ENCODE assay signal across 17 mouse cellular contexts in genomic region chr3:116985042-116985455, GRCm38 (mm10). TPM values are rescaled to one million over a fixed set of nuclear protein-coding genes. Genes with fewer than 3 reads are reported as not detected.
A peak's percentile ranks its signal among the peaks of the same experiment; 100 is the strongest.
DNase-seq lines count a peak whose midpoint lies in the region; ATAC-seq and TF ChIP-seq lines count a peak whose summit lies in the region.
"Had no signal": no experiment of that assay in that cellular context is flagged by ENCODE, and none has a peak within 500 bp of the region (broad histone marks: within the 10 kb centered on the region; RNA-seq: fewer than 3 reads in every experiment).

No protein-coding gene starts in this region.

- no peak overlapping the region for H3K9ac ChIP-seq in midbrain, embryonic 11.5 days (ENCODE audit: low read length)
- H3K9ac ChIP-seq in hindbrain, postnatal 0 days (replicated peaks; ENCODE audit: low read length): no peak overlapping the region

- WGBS in midbrain, embryonic 11.5 days: 22% methylated on average over 1 of the region's 1 CpGs
- 79% methylated on average over 1 of the region's 1 CpGs for WGBS in midbrain, embryonic 10.5 days
- 17% methylated on average over 1 of the region's 1 CpGs for WGBS in hindbrain, postnatal 0 days

- no peak overlapping the region for H3K4me2 ChIP-seq in midbrain, embryonic 11.5 days
- H3K4me2 ChIP-seq in hindbrain, postnatal 0 days (ENCODE audit: low read depth, low read length): no peak overlapping the region
- H3K4me2 ChIP-seq: liver, embryonic 11.5 days had no signal

- DNase-seq in frontal cortex, postnatal 25 days (ENCODE audit: low spot score in 2 of 2): no peak
- DNase-seq in midbrain, embryonic 11.5 days (ENCODE audit: low spot score, missing footprints): peak; percentile 82
- no peak for DNase-seq in midbrain, embryonic 10.5 days (ENCODE audit: low spot score)
- peak; percentile 67 for DNase-seq in hindbrain, postnatal 0 days (ENCODE audit: low spot score)
- no peak for DNase-seq in Muller cell, postnatal 12 days (ENCODE audit: inconsistent ontology term)
- DNase-seq in thymus, postnatal 25 days: no peak
- DNase-seq: adrenal gland, postnatal 25 days; cerebellum, adult 8-10 months; right cerebral cortex, postnatal 4 days; thymus, adult 2 months had no signal

- H3K27me3 ChIP-seq in midbrain, embryonic 11.5 days (ENCODE audit: control insufficient read depth, insufficient read depth, low read length): no peaks in the 10 kb centered on the region
- no peaks in the 10 kb centered on the region for H3K27me3 ChIP-seq in midbrain, embryonic 10.5 days (ENCODE audit: low read depth, poor library complexity, severe bottlenecking)
- H3K27me3 ChIP-seq in hindbrain, postnatal 0 days (ENCODE audit: insufficient read depth, low read length): no peaks in the 10 kb centered on the region

- no peak overlapping the region for H3K27ac ChIP-seq in midbrain, embryonic 11.5 days (ENCODE audit: low read depth, low read length)
- H3K27ac ChIP-seq in midbrain, embryonic 10.5 days (replicated peaks): no peak overlapping the region; the same call in 1 of the 2 replicates
- H3K27ac ChIP-seq in hindbrain, postnatal 0 days: no peak overlapping the region
- H3K27ac ChIP-seq: macrophage had no signal

- TF ChIP-seq CTCF in hindbrain, postnatal 0 days (IDR thresholded peaks at IDR 0.05; ENCODE audit: low read depth): no peak

- peaks cover 9% of the 10 kb centered on the region; the same call in 1 of the 2 replicates for H3K4me1 ChIP-seq in midbrain, embryonic 11.5 days (ENCODE audit: control insufficient read depth, insufficient read depth, low read length)
- peaks cover 22% of the 10 kb centered on the region for H3K4me1 ChIP-seq in midbrain, embryonic 10.5 days
- H3K4me1 ChIP-seq in hindbrain, postnatal 0 days (ENCODE audit: insufficient read depth, low read length): no peaks in the 10 kb centered on the region

- peak; percentile 60 for ATAC-seq in frontal cortex, adult (ENCODE audit: low TSS enrichment)
- ATAC-seq in midbrain, embryonic 11.5 days (ENCODE audit: low FRiP score): peak; percentile 91
- peak; percentile 55; the same call in 1 of the 2 replicates for ATAC-seq in hindbrain, postnatal 0 days
- ATAC-seq in monocyte, adult 5-6 weeks (replicated peaks; ENCODE audit: insufficient number of reproducible peaks, low FRiP score, low TSS enrichment, poor library complexity, severe bottlenecking): no peak

- H3K9me3 ChIP-seq in midbrain, embryonic 11.5 days (ENCODE audit: control insufficient read depth, low read length): no peaks in the 10 kb centered on the region
- H3K9me3 ChIP-seq in midbrain, embryonic 10.5 days (replicated peaks): no peaks in the 10 kb centered on the region
- no peaks in the 10 kb centered on the region for H3K9me3 ChIP-seq in hindbrain, postnatal 0 days (ENCODE audit: low read length)

- no peak overlapping the region for H3K4me3 ChIP-seq in midbrain, embryonic 11.5 days (ENCODE audit: low read depth, low read length)
- no peak overlapping the region for H3K4me3 ChIP-seq in midbrain, embryonic 10.5 days
- H3K4me3 ChIP-seq in hindbrain, postnatal 0 days (ENCODE audit: low read length): no peak overlapping the region

- no peaks in the 10 kb centered on the region for H3K36me3 ChIP-seq in midbrain, embryonic 11.5 days (ENCODE audit: control insufficient read depth, insufficient read depth, low read length)
- H3K36me3 ChIP-seq in midbrain, embryonic 10.5 days: no peaks in the 10 kb centered on the region
- H3K36me3 ChIP-seq in hindbrain, postnatal 0 days (ENCODE audit: insufficient read depth, low read length): no peaks in the 10 kb centered on the region

RNA-seq across cellular contexts. Expression of gene Palmd, which starts 16.3 kb away (rescaled TPM):
- polyA plus RNA-seq in midbrain, embryonic 11.5 days (2014; fragmentation: Nextera tagmentation; extraction: Ambion mirVana): 5.1 and 5.3 TPM in 2 replicates
- polyA plus RNA-seq in midbrain, embryonic 10.5 days (2016; fragmentation: Nextera tagmentation; extraction: Ambion mirVana): 1.2 and 3.0 TPM in 2 replicates
- 2.9 and 4.9 TPM in 2 replicates for total RNA-seq in hindbrain, postnatal 0 days (2014; rRNA removed)
- polyA plus RNA-seq in hindbrain, postnatal 0 days (2015; fragmentation: Nextera tagmentation; extraction: Ambion mirVana): 9.1 and 9.7 TPM in 2 replicates
- total RNA-seq in monocyte, adult 5-6 weeks (2017): not detected in 3 replicates
- total RNA-seq: granulocyte monocyte progenitor cell, adult 5-6 weeks had no signal
- polyA plus RNA-seq: macrophage had no signal

RNA-seq across cellular contexts. Expression of gene 4930455H04Rik, which starts 17.0 kb away (rescaled TPM):
- polyA plus RNA-seq in midbrain, embryonic 11.5 days (2014; fragmentation: Nextera tagmentation; extraction: Ambion mirVana): not detected in 2 replicates
- polyA plus RNA-seq in midbrain, embryonic 10.5 days (2016; fragmentation: Nextera tagmentation; extraction: Ambion mirVana): not detected in 2 replicates
- not detected in 2 replicates for total RNA-seq in hindbrain, postnatal 0 days (2014; rRNA removed)
- polyA plus RNA-seq in hindbrain, postnatal 0 days (2015; fragmentation: Nextera tagmentation; extraction: Ambion mirVana): not detected in 2 replicates
- not detected in 3 replicates for total RNA-seq in monocyte, adult 5-6 weeks (2017)
- total RNA-seq: adrenal gland, postnatal 25 days; granulocyte monocyte progenitor cell, adult 5-6 weeks; layer of hippocampus, adult 8-10 months had no signal
- polyA plus RNA-seq: liver, embryonic 11.5 days; macrophage; neural tube, embryonic 14.5 days; thymus, adult 2 months had no signal

Comparison
In these comparisons a context has a peak if more than half of its experiments do, and no peak if none do; other contexts are left out.
1. DNase-seq: peak in midbrain, embryonic 11.5 days (single experiment) and hindbrain, postnatal 0 days (single experiment); none in frontal cortex, postnatal 25 days (0 of 2), midbrain, embryonic 10.5 days (single experiment), Muller cell, postnatal 12 days (single experiment) and thymus, postnatal 25 days (single experiment).